Mouse (Mus musculus): ENCODE data around the gene Tst.

The Tst gene

GRCm38 (mm10) chr15:78405517-78406211, at the start of gene Tst:
Tst (minus strand) TSS chr15:78405907.
- in situ Hi-C loops (cut with MboI, MseI): no loop called here

DNA sequence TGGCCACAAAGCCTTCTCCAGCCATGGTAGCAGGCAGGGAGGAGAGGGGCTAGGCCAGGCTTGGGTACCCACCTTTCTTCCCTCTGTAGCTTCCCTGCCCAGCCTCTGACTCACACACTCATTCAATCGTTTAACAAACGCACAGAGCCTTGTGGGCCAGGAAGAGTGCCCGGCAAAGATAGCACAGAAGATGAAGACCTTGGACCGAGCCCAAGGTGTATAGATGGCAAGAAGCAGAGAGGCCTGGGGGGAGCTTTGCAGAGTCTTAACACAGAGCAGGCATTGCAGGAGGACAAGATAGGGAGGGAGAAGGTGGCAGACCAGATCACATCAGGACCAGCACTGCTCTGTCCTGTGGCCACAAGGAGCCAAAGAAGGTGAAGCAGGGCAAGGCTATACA, 49.5 kb upstream of the Tst start:
- in situ Hi-C loops (cut with MboI, MseI): no loop called here

DNA sequence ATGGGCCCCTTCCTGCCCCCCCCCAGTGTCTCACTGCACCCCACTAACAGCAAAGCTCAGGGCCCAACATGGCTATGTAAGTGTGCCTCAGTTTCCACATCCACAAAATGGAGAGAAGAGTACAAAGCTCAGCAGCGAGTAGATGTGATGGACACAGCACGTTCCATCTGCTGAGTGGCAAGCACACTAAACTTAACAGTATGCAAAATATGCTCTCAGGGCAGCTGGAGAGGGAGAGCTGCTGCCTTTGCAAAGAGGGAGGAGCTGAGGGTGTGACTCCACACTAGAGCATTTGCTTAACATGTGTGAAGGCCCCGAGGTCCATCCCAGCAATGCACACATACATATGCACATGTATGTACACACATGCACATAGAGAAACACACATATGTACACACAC, 47.2 kb upstream of the Tst start:
- in situ Hi-C loops (cut with MboI, MseI): no loop called here

- in situ Hi-C loops (cut with MboI, MseI): no loop called here
These were observed 45.5 kb upstream of the Tst start for GRCm38 (mm10) chr15:78451201-78451600.

- in situ Hi-C loops (cut with MboI, MseI): no loop called here
These were observed 44.7 kb upstream of the Tst start for GRCm38 (mm10) chr15:78450419-78450768.

GRCm38 (mm10) chr15:78449694-78450418, 44.1 kb upstream of the Tst start:
- in situ Hi-C loops (cut with MboI, MseI): loop anchor here (5.0 kb wide), 2 partner anchors 32 to 87 kb away; no protein-coding TSS in a partner anchor

DNA sequence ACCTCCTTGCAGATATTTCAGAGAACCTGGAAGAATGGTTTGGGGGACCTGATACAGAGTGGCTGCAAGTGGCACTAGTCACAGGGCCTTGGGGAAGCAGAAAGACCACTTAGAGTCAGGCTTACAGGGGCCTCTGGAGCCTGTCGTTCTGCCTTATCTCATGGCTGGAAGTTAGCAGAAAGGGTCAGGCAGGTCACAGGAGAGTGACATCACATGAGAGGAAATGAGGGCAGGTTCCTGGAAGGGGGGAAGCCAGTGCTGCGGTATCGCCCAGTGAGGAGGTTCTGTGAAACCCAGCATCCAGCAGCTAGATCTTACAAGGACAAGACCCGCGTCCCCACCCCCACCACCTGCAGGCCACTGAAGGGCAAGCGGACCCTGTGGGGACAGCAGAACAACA, 43.4 kb upstream of the Tst start:
- in situ Hi-C loops (cut with MboI, MseI): loop anchor here (5.0 kb wide), 2 partner anchors 33 to 88 kb away; no protein-coding TSS in a partner anchor

DNA sequence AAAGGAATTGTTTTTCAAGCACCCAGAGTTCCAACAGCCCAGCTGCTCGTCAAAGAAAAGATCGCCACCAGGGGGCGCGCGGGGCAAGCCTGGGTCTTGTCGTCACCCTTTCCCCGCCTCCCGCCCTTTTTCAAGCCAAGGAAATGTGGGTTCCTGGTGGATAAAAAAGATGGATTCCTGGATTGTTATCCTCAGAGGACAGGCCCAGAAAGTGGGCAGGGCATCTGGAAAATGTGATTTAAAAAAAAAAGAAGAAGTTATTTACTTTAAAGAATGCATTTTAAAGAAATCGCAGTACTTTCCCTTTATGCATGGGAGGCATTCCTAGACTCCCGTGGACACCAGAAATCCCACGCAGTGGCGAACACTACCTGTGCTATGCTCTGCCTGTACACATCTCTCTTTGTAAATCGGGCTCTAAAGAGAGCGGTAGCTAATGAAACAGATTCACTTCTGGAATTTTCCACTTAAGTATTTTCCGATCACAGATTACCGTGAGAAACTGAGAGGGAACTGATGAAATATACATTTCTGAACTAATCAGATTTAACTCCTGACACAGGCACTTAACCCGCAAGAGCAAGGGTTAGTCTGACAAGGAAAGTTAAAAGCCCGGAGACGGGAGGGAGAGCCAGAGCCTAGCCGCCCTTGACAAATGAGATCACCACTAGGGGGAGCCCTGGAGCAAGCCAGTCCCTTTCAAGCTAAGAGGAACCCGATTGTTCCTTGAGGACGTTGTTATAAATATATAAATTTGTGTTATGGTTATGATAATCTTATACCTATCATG, 42.2 kb upstream of the Tst start:
- in situ Hi-C loops (cut with MboI, MseI): loop anchor here (5.0 kb wide), 2 partner anchors 34 to 89 kb away; no protein-coding TSS in a partner anchor

DNA sequence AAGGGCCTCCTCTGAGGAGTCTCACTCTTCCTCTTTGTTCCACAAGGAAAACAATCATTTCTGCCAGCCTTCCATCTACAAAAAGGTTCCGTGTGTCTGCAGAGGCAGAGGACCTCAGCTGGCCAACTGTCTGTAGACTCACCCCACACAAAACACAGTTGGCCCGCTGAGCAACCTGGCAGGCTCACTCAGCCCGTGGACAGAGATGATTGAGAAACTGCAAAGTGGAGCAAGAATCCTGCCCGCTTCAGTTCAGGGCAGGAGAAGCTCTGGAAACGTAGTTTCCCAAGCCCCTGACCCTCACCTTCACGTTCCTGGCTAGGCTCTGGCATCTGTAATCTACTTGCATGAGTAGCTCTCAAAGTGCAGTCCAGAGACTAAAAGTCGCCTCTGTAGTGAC, 41.4 kb upstream of the Tst start:
- in situ Hi-C loops (cut with MboI, MseI): loop anchor here (5.0 kb wide), 2 partner anchors 35 to 90 kb away; no protein-coding TSS in a partner anchor

GRCm38 (mm10) chr15:78443857-78444256, 38.1 kb upstream of the Tst start:
- in situ Hi-C loops (cut with MboI, MseI): no loop called here

DNA sequence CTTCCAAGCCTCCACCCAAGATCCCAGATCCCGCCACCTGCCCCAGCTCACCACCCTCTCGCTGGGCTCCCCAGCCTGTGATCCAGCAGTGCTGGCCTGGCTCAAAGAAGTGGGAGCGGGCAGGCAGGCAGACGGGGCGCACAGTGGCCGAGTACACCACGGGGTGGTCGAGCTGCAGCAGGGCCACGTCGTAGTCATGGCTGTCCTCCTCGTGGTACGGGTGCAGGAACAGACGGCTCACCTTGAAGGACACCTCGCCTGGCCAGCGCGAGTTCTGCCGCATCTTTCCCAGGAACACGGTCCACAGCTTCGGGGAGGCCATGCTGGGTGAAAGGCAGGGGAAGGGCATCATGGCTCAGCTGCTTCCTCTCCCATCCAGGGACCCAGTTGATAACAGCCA, 36.5 kb upstream of the Tst start:
- in situ Hi-C loops (cut with MboI, MseI): no loop called here

- in situ Hi-C loops (cut with MboI, MseI): no loop called here
These were observed 33.3 kb upstream of the Tst start for GRCm38 (mm10) chr15:78438973-78439372.

GRCm38 (mm10) chr15:78438505-78438904, 32.8 kb upstream of the Tst start:
- in situ Hi-C loops (cut with MboI, MseI): no loop called here

- in situ Hi-C loops (cut with MboI, MseI): no loop called here
These were observed 32.3 kb upstream of the Tst start for GRCm38 (mm10) chr15:78438018-78438394.

DNA sequence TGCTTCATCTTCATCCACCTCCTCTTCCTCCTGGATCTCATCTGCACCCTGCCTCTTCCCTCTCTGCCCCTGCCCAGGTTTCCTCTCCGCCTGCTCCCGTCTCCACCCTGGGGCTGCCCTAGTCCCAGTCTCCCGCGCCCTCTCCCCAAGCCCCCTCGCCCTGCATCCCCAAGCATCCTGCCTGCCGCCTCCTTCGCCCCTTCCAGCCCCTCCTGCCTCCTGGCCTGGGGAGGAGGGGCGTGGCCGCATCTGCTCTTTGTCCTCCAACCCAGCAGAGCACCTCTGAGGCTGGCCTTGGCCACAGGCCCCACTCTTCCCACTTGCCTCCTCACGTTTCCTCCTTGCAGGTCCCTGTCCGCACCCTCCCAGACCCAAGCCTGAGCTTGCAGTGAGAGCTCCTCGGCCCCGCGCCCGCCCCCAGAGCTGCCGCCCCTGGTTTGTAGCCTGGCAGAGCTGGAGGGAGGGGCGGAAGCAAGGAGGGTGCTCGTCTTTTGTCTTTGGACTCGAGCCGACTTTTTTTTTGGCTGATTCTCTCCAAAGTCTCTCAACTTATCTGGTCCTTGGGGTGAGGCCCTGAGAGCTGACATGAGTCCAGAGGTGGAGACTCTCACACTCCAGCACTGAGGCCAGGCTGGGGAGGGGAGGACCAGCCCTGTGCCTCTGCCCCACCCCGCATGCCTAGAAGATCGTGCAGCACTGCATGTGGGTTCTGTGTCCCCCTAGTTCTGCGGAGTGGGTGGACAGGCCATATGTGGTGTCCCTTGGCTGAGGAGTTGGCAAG, 31.7 kb upstream of the Tst start:
- in situ Hi-C loops (cut with MboI, MseI): no loop called here

DNA sequence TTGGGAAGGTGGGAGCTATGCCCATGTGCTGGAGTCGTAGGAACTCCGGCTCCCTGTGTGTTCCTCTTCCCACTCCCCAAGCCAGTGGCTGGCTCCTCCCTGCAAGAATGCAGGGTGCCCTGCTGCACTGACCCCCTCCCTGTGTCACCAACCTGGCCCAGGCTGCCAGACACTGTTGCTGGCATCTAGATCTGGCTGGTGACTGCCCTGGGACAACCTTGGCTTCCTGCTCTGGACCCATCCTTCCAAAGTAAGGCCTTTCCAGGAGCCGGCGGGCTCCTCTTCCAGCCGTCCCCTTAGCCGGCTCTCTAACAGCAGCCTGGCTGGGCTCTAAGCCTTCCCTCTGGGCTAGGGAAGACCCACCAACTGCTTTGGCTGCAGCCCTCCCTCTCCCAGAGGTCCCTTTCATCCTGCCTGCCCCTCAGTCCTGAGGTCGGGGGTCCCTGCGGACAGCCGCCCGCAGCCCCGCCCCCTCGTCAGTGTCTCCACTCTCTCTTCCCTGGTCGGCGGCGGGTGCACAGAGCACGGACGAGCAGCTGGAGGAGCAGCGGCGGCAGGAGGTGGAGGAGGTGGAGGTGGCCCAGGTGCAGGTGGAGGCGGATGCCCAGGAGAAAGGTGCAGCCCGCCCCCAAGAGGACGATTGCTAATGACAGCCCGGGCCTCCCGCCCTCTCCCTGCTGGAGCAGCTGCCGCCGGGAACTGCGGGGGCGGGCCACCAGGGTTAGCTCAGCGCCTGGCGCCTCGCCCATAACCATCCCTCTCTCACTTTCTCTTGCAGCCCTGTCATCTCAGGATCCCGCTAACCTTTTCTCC, 30.9 kb upstream of the Tst start:
- in situ Hi-C loops (cut with MboI, MseI): no loop called here

DNA sequence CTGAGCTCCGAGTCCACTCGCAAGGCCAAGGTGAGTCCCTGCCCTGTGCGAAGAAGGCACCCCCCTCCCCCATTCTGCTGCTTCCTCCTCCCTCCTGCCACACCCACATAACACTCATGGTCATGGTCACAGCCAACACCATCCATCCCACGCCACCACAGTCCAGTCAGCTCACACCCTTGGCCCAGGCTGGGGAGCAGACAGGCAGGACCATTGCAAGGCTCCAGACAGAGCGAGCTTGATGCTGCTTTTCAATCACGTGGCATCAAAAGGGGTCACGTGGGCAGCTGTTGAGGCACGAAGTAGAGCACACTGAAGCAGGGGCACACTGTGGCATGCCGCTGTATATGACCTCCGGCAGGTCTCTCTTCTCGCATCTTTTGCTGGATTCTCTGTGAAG, 30.0 kb upstream of the Tst start:
- in situ Hi-C loops (cut with MboI, MseI): no loop called here

GRCm38 (mm10) chr15:78434896-78435520, 29.3 kb upstream of the Tst start:
- in situ Hi-C loops (cut with MboI, MseI): no loop called here

- in situ Hi-C loops (cut with MboI, MseI): no loop called here
These were observed 25.9 kb upstream of the Tst start for GRCm38 (mm10) chr15:78431541-78432121.

GRCm38 (mm10) chr15:78430874-78431273, 25.2 kb upstream of the Tst start:
- in situ Hi-C loops (cut with MboI, MseI): no loop called here

All from T-helper 1 cell (primary cell).